Mouse (Mus musculus) cortical plate, adult 2 months (tissue): ENCODE measurements around the gene Klhl9.

Experiments used
- CTCF ChIP-seq: fragments of 200-500 bp; IDR thresholded peaks from 2 replicates; pipeline ENCODE4 v1.5.1; 2011; ENCODE audit warnings: mild to moderate bottlenecking, control low read depth, low read length; ENCODE audit not compliant: insufficient read depth; ENCODE audit errors: extremely low read depth
- POLR2A ChIP-seq: fragments of 200-500 bp; IDR thresholded peaks from 2 replicates; pipeline ENCODE4 v1.6.1; 2011; ENCODE audit warnings: mild to moderate bottlenecking, low read length, control low read depth; ENCODE audit not compliant: insufficient read depth; ENCODE audit errors: extremely low read depth

- TF ChIP-seq POLR2A (no peak), CTCF (no peak)
Observed at GRCm38 (mm10) chr4:88681353-88681752, 40.9 kb downstream of the Klhl9 start.
